30 mouse cellular contexts compared by ENCODE assay signal in genomic region chr3:145944348-145944747, GRCm38 (mm10). TPM values are rescaled to one million over a fixed set of nuclear protein-coding genes. Genes with fewer than 3 reads are reported as not detected.
A peak's percentile ranks its signal among the peaks of the same experiment; 100 is the strongest.
DNase-seq lines count a peak whose midpoint lies in the region; ATAC-seq and TF ChIP-seq lines count a peak whose summit lies in the region.
"Had no signal": no experiment of that assay in that cellular context is flagged by ENCODE, and none has a peak within 500 bp of the region (broad histone marks: within the 10 kb centered on the region; RNA-seq: fewer than 3 reads in every experiment).

No protein-coding gene starts in this region.

- TF ChIP-seq RAD21 in MEL (IDR thresholded peaks at IDR 0.05; ENCODE audit: low read depth, low read length): no peak

- peaks cover 18% of the 10 kb centered on the region for H3K36me3 ChIP-seq in kidney, embryonic 16.5 days (ENCODE audit: insufficient read depth, low read length)
- H3K36me3 ChIP-seq in MEL (ENCODE audit: control insufficient read depth in 1 of 2, insufficient read depth in 2 of 2, low read length in 2 of 2): peaks cover 4 to 46% of the 10 kb centered on the region in 2 experiments; a peak in 3 of 4 replicates
- peaks cover 9% of the 10 kb centered on the region for H3K36me3 ChIP-seq in liver, embryonic 14.5 days (replicated peaks; ENCODE audit: control insufficient read depth, insufficient read depth, low read depth)

- no peak overlapping the region for H3K9ac ChIP-seq in kidney, embryonic 16.5 days (replicated peaks; ENCODE audit: low read length)
- no peak overlapping the region for H3K9ac ChIP-seq in MEL (ENCODE audit: control insufficient read depth, low read depth, low read length, poor library complexity, severe bottlenecking)
- H3K9ac ChIP-seq in liver, embryonic 14.5 days (replicated peaks): no peak overlapping the region
- H3K9ac ChIP-seq: embryonic facial prominence, embryonic 12.5 days; forebrain, postnatal 0 days; heart, embryonic 12.5 days; hindbrain, embryonic 14.5 days; kidney, embryonic 15.5 days; lung, embryonic 14.5 days; midbrain, embryonic 12.5 days had no signal

- peaks cover 16% of the 10 kb centered on the region for H3K4me1 ChIP-seq in kidney, embryonic 16.5 days (ENCODE audit: insufficient read depth, low read length)
- peaks cover 5 to 33% of the 10 kb centered on the region in 2 experiments for H3K4me1 ChIP-seq in MEL (ENCODE audit: control insufficient read depth in 1 of 2, insufficient read depth in 2 of 2, low read length in 2 of 2)
- peaks cover 4 to 15% of the 10 kb centered on the region in 2 experiments for H3K4me1 ChIP-seq in liver, embryonic 14.5 days (replicated peaks; ENCODE audit: control insufficient read depth in 2 of 2, insufficient read depth in 2 of 2, low read length in 1 of 2)

- TF ChIP-seq EP300 in MEL (IDR thresholded peaks at IDR 0.05; ENCODE audit: low read depth in 1 of 2, low read length in 2 of 2): peak; percentile 77 to 84
- peak; percentile 50; the same call in 1 of the 2 replicates for TF ChIP-seq EP300 in liver, embryonic 14.5 days (IDR thresholded peaks at IDR 0.05; ENCODE audit: low read depth)

- TF ChIP-seq CTCF in MEL (IDR thresholded peaks at IDR 0.05 in 2 of 3, conservative IDR thresholded peaks at IDR 0.05 in 1 of 3; ENCODE audit: control insufficient read depth in 1 of 3, insufficient read depth in 1 of 3, low read depth in 2 of 3, low read length in 3 of 3, poor library complexity in 1 of 3, severe bottlenecking in 1 of 3): no peak
- TF ChIP-seq CTCF in liver, embryonic 14.5 days (IDR thresholded peaks at IDR 0.05; ENCODE audit: low read depth): no peak

- DNase-seq in kidney, adult 9 months: no peak
- peak; percentile 76 for DNase-seq in MEL (ENCODE audit: low read depth, low spot score)
- DNase-seq in liver, embryonic 14.5 days (ENCODE audit: low read depth in 3 of 3, low spot score in 3 of 3): no peak
- no peak for DNase-seq in cerebellum, adult 9-11 months
- no peak for DNase-seq in gastrocnemius, adult 8-10 months (ENCODE audit: low spot score in 2 of 2)
- DNase-seq: adrenal gland, postnatal 10 days; cerebellum, adult 11 months; cerebellum, adult 9-10 months; embryo, embryonic 11 days; forebrain, postnatal 0 days; gastrocnemius, postnatal 10 days; heart, postnatal 4 days; kidney, adult 11 months; kidney, postnatal 36 days; left cerebral cortex, postnatal 4 days; lung, embryonic 14.5 days; lung, postnatal 14 days; right cerebral cortex, postnatal 25 days; thymus, postnatal 14 days had no signal

- H3K4me2 ChIP-seq in kidney, embryonic 16.5 days (replicated peaks; ENCODE audit: low read depth, low read length): no peak overlapping the region
- no peak overlapping the region for H3K4me2 ChIP-seq in liver, embryonic 14.5 days (ENCODE audit: low read depth)
- H3K4me2 ChIP-seq: embryonic facial prominence, embryonic 12.5 days; heart, embryonic 12.5 days; hindbrain, embryonic 14.5 days; kidney, embryonic 15.5 days; lung, embryonic 14.5 days; midbrain, embryonic 12.5 days had no signal

- no peak for TF ChIP-seq POLR2A in MEL (IDR thresholded peaks at IDR 0.05; ENCODE audit: control insufficient read depth in 1 of 2, insufficient read depth in 1 of 2, low read depth in 1 of 2, low read length in 2 of 2, poor library complexity in 1 of 2)

- ATAC-seq in kidney, embryonic 16.5 days (ENCODE audit: low FRiP score, low TSS enrichment): 0 out of 2 replicates have a peak, but pooled peaks have one; percentile 25
- ATAC-seq in liver, embryonic 14.5 days (ENCODE audit: insufficient read depth): peak; percentile 31; the same call in 1 of the 2 replicates
- peak; percentile 77 for ATAC-seq in megakaryocyte-erythroid progenitor cell, adult 5-6 weeks (replicated peaks; ENCODE audit: low FRiP score, low TSS enrichment, poor library complexity, severe bottlenecking)
- ATAC-seq in granulocyte monocyte progenitor cell, adult 5-6 weeks (replicated peaks; ENCODE audit: poor library complexity, severe bottlenecking): no peak
- ATAC-seq: forebrain, postnatal 0 days; inflammation-experienced regulatory T-cells, adult 6 months had no signal

- 73% methylated on average over 7 of the region's 7 CpGs for WGBS in kidney, embryonic 16.5 days
- 28% methylated on average over 7 of the region's 7 CpGs for WGBS in liver, embryonic 14.5 days (ENCODE audit: insufficient replicate concordance)

- H3K79me2 ChIP-seq in MEL (ENCODE audit: control insufficient read depth, insufficient read depth, low read length, poor library complexity): peaks cover 12% of the 10 kb centered on the region

- no peaks in the 10 kb centered on the region for H3K9me3 ChIP-seq in kidney, embryonic 16.5 days (ENCODE audit: low read length)
- H3K9me3 ChIP-seq in MEL (replicated peaks; ENCODE audit: insufficient read depth, low read length): no peaks in the 10 kb centered on the region
- H3K9me3 ChIP-seq in liver, embryonic 14.5 days (ENCODE audit: control insufficient read depth, low read length): no peaks in the 10 kb centered on the region
- H3K9me3 ChIP-seq: embryonic facial prominence, embryonic 12.5 days; heart, embryonic 12.5 days; kidney, embryonic 15.5 days; midbrain, embryonic 12.5 days had no signal

- H3K4me3 ChIP-seq in kidney, embryonic 16.5 days (ENCODE audit: low read length): no peak overlapping the region
- no peak overlapping the region for H3K4me3 ChIP-seq in MEL (ENCODE audit: control insufficient read depth in 1 of 2, insufficient read depth in 1 of 2, low read depth in 2 of 2, low read length in 2 of 2)
- no peak overlapping the region for H3K4me3 ChIP-seq in liver, embryonic 14.5 days (ENCODE audit: insufficient read depth in 1 of 2, low read depth in 2 of 2, low read length in 2 of 2)
- H3K4me3 ChIP-seq: embryonic facial prominence, embryonic 12.5 days; heart, embryonic 12.5 days; kidney, embryonic 15.5 days; layer of hippocampus, adult 2 months; left cerebral cortex, adult 2 months; midbrain, embryonic 12.5 days had no signal

- no peak overlapping the region for H3K27ac ChIP-seq in kidney, embryonic 16.5 days (ENCODE audit: low read length)
- no peak overlapping the region for H3K27ac ChIP-seq in MEL (ENCODE audit: control insufficient read depth, low read depth, low read length)
- H3K27ac ChIP-seq in liver, embryonic 14.5 days: no peak overlapping the region
- H3K27ac ChIP-seq: embryonic facial prominence, embryonic 12.5 days; hindbrain, embryonic 14.5 days; kidney, embryonic 15.5 days; layer of hippocampus, adult 2 months; left cerebral cortex, adult 2 months; midbrain, embryonic 12.5 days had no signal

- no peaks in the 10 kb centered on the region for H3K27me3 ChIP-seq in kidney, embryonic 16.5 days (ENCODE audit: insufficient read depth, low read length)
- H3K27me3 ChIP-seq in MEL (ENCODE audit: control insufficient read depth in 1 of 2, insufficient read depth in 2 of 2, low read length in 2 of 2): no peaks in the 10 kb centered on the region
- H3K27me3 ChIP-seq in liver, embryonic 14.5 days (ENCODE audit: control insufficient read depth, insufficient read depth, low read length): no peaks in the 10 kb centered on the region
- H3K27me3 ChIP-seq: embryonic facial prominence, embryonic 12.5 days; heart, embryonic 12.5 days; kidney, embryonic 15.5 days had no signal

TF ChIP-seq in MEL, 35 proteins besides CTCF, POLR2A, EP300 and RAD21 (continues in another document):
- TF ChIP-seq E2F4 (IDR thresholded peaks at IDR 0.05; ENCODE audit: borderline replicate concordance, low read depth, low read length): no peak

RNA-seq across cellular contexts. Expression of gene 2410004B18Rik, which starts 6.5 kb away (rescaled TPM):
- 46.0 and 51.9 TPM in 2 replicates for polyA plus RNA-seq in kidney, embryonic 16.5 days (2015; fragmentation: Nextera tagmentation; extraction: Ambion mirVana)
- 32.1 and 32.3 TPM in 2 replicates for total RNA-seq in MEL (2012; rRNA removed)
- 10 to 100 TPM in 1 of 2 experiments, not detected in 1; 42.3 TPM for polyA plus RNA-seq in MEL (2012; ENCODE audit: insufficient read depth in 1 of 2, insufficient read length in 2 of 2, low read depth in 1 of 2, low replicate concordance in 2 of 2, missing spikeins in 1 of 2)
- polyA plus RNA-seq in liver, embryonic 14.5 days (2012; rRNA removed): 6.2 and 7.8 TPM in 2 replicates
- 14.4 and 17.4 TPM in 2 replicates for polyA plus RNA-seq in liver, embryonic 14.5 days (2014; fragmentation: Nextera tagmentation; extraction: Ambion mirVana)
- total RNA-seq in megakaryocyte-erythroid progenitor cell, adult 5-6 weeks (2014; fragmentation: Nextera tagmentation): 17.4 and 20.3 TPM in 2 replicates
- 19.4 and 27.4 TPM in 2 replicates for total RNA-seq in megakaryocyte-erythroid progenitor cell, adult 5-6 weeks (2017)
- total RNA-seq in gastrocnemius, adult 8-10 months (2022): 10 to 100 TPM; 17.1 to 23.1 (median 19.4) TPM
- total RNA-seq in granulocyte monocyte progenitor cell, adult 5-6 weeks (2014; fragmentation: Nextera tagmentation): 9.7 and 16.0 TPM in 2 replicates
- total RNA-seq in granulocyte monocyte progenitor cell, adult 5-6 weeks (2017): 15.9 and 18.6 TPM in 2 replicates

RNA-seq across cellular contexts. Expression of gene Bcl10, which starts 21.7 kb away (rescaled TPM):
- 53.5 and 56.2 TPM in 2 replicates for polyA plus RNA-seq in kidney, embryonic 16.5 days (2015; fragmentation: Nextera tagmentation; extraction: Ambion mirVana)
- 25.0 and 28.0 TPM in 2 replicates for total RNA-seq in MEL (2012; rRNA removed)
- 10 to 100 TPM in 1 of 2 experiments, not detected in 1; 30.4 TPM for polyA plus RNA-seq in MEL (2012; ENCODE audit: insufficient read depth in 1 of 2, insufficient read length in 2 of 2, low read depth in 1 of 2, low replicate concordance in 2 of 2, missing spikeins in 1 of 2)
- 5.8 and 7.4 TPM in 2 replicates for polyA plus RNA-seq in liver, embryonic 14.5 days (2012; rRNA removed)
- polyA plus RNA-seq in liver, embryonic 14.5 days (2014; fragmentation: Nextera tagmentation; extraction: Ambion mirVana): 16.5 and 18.5 TPM in 2 replicates
- 9.4 and 19.1 TPM in 2 replicates for total RNA-seq in megakaryocyte-erythroid progenitor cell, adult 5-6 weeks (2014; fragmentation: Nextera tagmentation)
- total RNA-seq in megakaryocyte-erythroid progenitor cell, adult 5-6 weeks (2017): 20.4 and 38.6 TPM in 2 replicates
- 10 to 100 TPM in 2 of 4 experiments, 1 to 10 TPM in 2; 9.0 to 11.2 (median 9.9) TPM for total RNA-seq in gastrocnemius, adult 8-10 months (2022)
- total RNA-seq in granulocyte monocyte progenitor cell, adult 5-6 weeks (2014; fragmentation: Nextera tagmentation): 23.8 and 47.4 TPM in 2 replicates
- 37.1 and 48.8 TPM in 2 replicates for total RNA-seq in granulocyte monocyte progenitor cell, adult 5-6 weeks (2017)

RNA-seq across cellular contexts. Expression of gene Syde2, which starts 43.3 kb away (rescaled TPM):
- 1.4 and 1.7 TPM in 2 replicates for polyA plus RNA-seq in kidney, embryonic 16.5 days (2015; fragmentation: Nextera tagmentation; extraction: Ambion mirVana)
- total RNA-seq in MEL (2012; rRNA removed): 24.1 and 25.4 TPM in 2 replicates
- polyA plus RNA-seq in MEL (2012; ENCODE audit: insufficient read depth in 1 of 2, insufficient read length in 2 of 2, low read depth in 1 of 2, low replicate concordance in 2 of 2, missing spikeins in 1 of 2): 10 to 100 TPM in 1 of 2 experiments, not detected in 1; 12.4 TPM
- polyA plus RNA-seq in liver, embryonic 14.5 days (2012; rRNA removed): 0.53 and 0.79 TPM in 2 replicates
- 0.68 and 0.69 TPM in 2 replicates for polyA plus RNA-seq in liver, embryonic 14.5 days (2014; fragmentation: Nextera tagmentation; extraction: Ambion mirVana)
- total RNA-seq in megakaryocyte-erythroid progenitor cell, adult 5-6 weeks (2014; fragmentation: Nextera tagmentation): 6.9 and 13.4 TPM in 2 replicates
- 12.9 and 15.0 TPM in 2 replicates for total RNA-seq in megakaryocyte-erythroid progenitor cell, adult 5-6 weeks (2017)
- 1 to 10 TPM in 1 of 4 experiments, under 1 TPM in 3; 0.56 to 1.2 (median 0.82) TPM for total RNA-seq in gastrocnemius, adult 8-10 months (2022)
- 2.3 and 5.3 TPM in 2 replicates for total RNA-seq in granulocyte monocyte progenitor cell, adult 5-6 weeks (2014; fragmentation: Nextera tagmentation)
- 2.7 and 3.6 TPM in 2 replicates for total RNA-seq in granulocyte monocyte progenitor cell, adult 5-6 weeks (2017)
